Mouse (Mus musculus) embryonic facial prominence, embryonic 11.5 days (tissue): ENCODE data around the gene Prlh. TPM values are rescaled to one million over a fixed set of nuclear protein-coding genes. Genes with fewer than 3 reads are reported as not detected.

Experiments used
- ATAC-seq: fragments of 200-750 bp; cut with Nextera tagmentation; replicated peaks from 2 replicates; pipeline ENCODE4 v1.8.0; 2017; ENCODE audit warnings: low read depth; ENCODE audit not compliant: insufficient number of reproducible peaks, low FRiP score, low TSS enrichment
- DNase-seq: peaks from one replicate; pipeline ENCODE4 v3.0.0-alpha.2; 2015; ENCODE audit warnings: low spot score
- H3K27ac ChIP-seq: fragments of 300-500 bp; sonication (generic); replicated peaks from 2 replicates; pipeline ENCODE4 v1.5.1; 2014; ENCODE audit warnings: mild to moderate bottlenecking, low read depth, low read length, control low read depth
- H3K27me3 ChIP-seq: fragments of 300-500 bp; sonication (generic); 2 replicates; pipeline ENCODE4 v1.6.1; 2014; ENCODE audit warnings: mild to moderate bottlenecking, low read length, moderate library complexity, mixed read lengths; ENCODE audit not compliant: control insufficient read depth, insufficient read depth
- H3K36me3 ChIP-seq: fragments of 300-500 bp; sonication (generic); replicated peaks from 2 replicates; pipeline ENCODE4 v1.6.1; 2014; ENCODE audit warnings: low read depth, mild to moderate bottlenecking, low read length, moderate library complexity, mixed read lengths; ENCODE audit not compliant: control insufficient read depth, insufficient read depth
- H3K4me1 ChIP-seq: fragments of 300-500 bp; sonication (generic); 2 replicates; pipeline ENCODE4 v1.6.1; 2014; ENCODE audit warnings: low read length, mixed read lengths; ENCODE audit not compliant: control insufficient read depth, insufficient read depth
- H3K4me2 ChIP-seq: fragments of 300-500 bp; sonication (generic); 2 replicates; pipeline ENCODE4 v1.6.1; 2014; ENCODE audit warnings: low read depth, mild to moderate bottlenecking, control low read depth, low read length, moderate library complexity
- H3K4me3 ChIP-seq: fragments of 300-500 bp; sonication (generic); 2 replicates; pipeline ENCODE4 v1.5.1; 2014; ENCODE audit warnings: low read depth, low read length, control low read depth
- H3K9ac ChIP-seq: fragments of 300-500 bp; sonication (generic); replicated peaks from 2 replicates; pipeline ENCODE4 v1.6.1; 2014; ENCODE audit warnings: mild to moderate bottlenecking, control low read depth, low read length
- H3K9me3 ChIP-seq: fragments of 300-500 bp; sonication (generic); replicated peaks from 2 replicates; pipeline ENCODE4 v1.6.1; 2016; ENCODE audit warnings: mild to moderate bottlenecking, low read length, inconsistent platforms, mixed read lengths; ENCODE audit not compliant: control insufficient read depth
- WGBS: fragments of 180-500 bp; shearing (Covaris S2); extraction: QIAGEN DNeasy Blood & Tissue Kit; methylation state at CpG from one replicate; pipeline ENCODE4 v1.1.7; 2014; 5-methylcytosine and 5-hydroxymethylcytosine counted together
- polyA plus RNA-seq: library from polyadenylated mRNA; unstranded; fragments of >200 nt; fragmentation: Nextera tagmentation; extraction: Ambion mirVana; gene quantifications from 2 replicates; pipeline ENCODE4 v1.2.1, GENCODE M21; 2014

Gene Prlh
- polyA plus RNA-seq, 1 experiment from 2014 or later = not detected

GRCm38 (mm10) chr1:90914948-90915569 is 37.8 kb upstream of the Prlh start, which contains the start of gene Mlph:
Gene Mlph (plus strand): TSS chr1:90915085.
- Histone ChIP-seq H3K4me2 (peak within 1 kb of the TSS; percentile 27), H3K36me3 (no peaks in the 10 kb centered on the region), H3K27me3 (no peaks in the 10 kb centered on the region), H3K9me3 (no peaks in the 10 kb centered on the region; the same call in 1 of the 2 replicates), H3K4me3 (no peak within 1 kb of the TSS), H3K9ac (peak within 1 kb of the TSS; percentile 15), H3K27ac (no peak within 1 kb of the TSS), H3K4me1 (no peaks in the 10 kb centered on the region)
- DNase-seq (peak; percentile 33), ATAC-seq (no peak)
- WGBS = 11% methylated on average over 18 of the region's 18 CpGs

GRCm38 (mm10) chr1:90917509-90917908 is 35.4 kb upstream of the Prlh start:
- WGBS = 43% methylated on average over 6 of the region's 6 CpGs
- no peak overlapping the region for H3K27ac ChIP-seq
- H3K4me1 ChIP-seq = no peaks in the 10 kb centered on the region
- H3K36me3 ChIP-seq = no peaks in the 10 kb centered on the region
- DNase-seq (no peak), ATAC-seq (no peak)
- no peak overlapping the region for H3K4me3 ChIP-seq
- no peak overlapping the region for H3K9ac ChIP-seq
- no peaks in the 10 kb centered on the region; the same call in 1 of the 2 replicates for H3K9me3 ChIP-seq
- no peaks in the 10 kb centered on the region for H3K27me3 ChIP-seq
- H3K4me2 ChIP-seq = no peak overlapping the region

- Histone ChIP-seq H3K36me3 (no peaks in the 10 kb centered on the region), H3K27me3 (no peaks in the 10 kb centered on the region), H3K27ac (no peak overlapping the region), H3K4me1 (no peaks in the 10 kb centered on the region), H3K9ac (no peak overlapping the region), H3K9me3 (no peaks in the 10 kb centered on the region; the same call in 1 of the 2 replicates), H3K4me3 (no peak overlapping the region), H3K4me2 (no peak overlapping the region)
- ATAC-seq (no peak), DNase-seq (no peak)
- 84% methylated on average over 9 of the region's 9 CpGs for WGBS
Measured at GRCm38 (mm10) chr1:90921687-90922086, 31.2 kb upstream of the Prlh start.

- H3K27ac ChIP-seq = no peak overlapping the region
- H3K36me3 ChIP-seq = no peaks in the 10 kb centered on the region
- no peak overlapping the region for H3K4me3 ChIP-seq
- H3K9ac ChIP-seq = no peak overlapping the region
- DNase-seq (no peak), ATAC-seq (no peak)
- 96% methylated on average over 4 of the region's 4 CpGs for WGBS
- H3K27me3 ChIP-seq = peaks cover 5% of the 10 kb centered on the region
- no peaks in the 10 kb centered on the region for H3K9me3 ChIP-seq
- H3K4me1 ChIP-seq = no peaks in the 10 kb centered on the region; the same call in 1 of the 2 replicates
- H3K4me2 ChIP-seq = no peak overlapping the region
Measured at GRCm38 (mm10) chr1:90926030-90926429, 26.9 kb upstream of the Prlh start.

- peaks cover 5% of the 10 kb centered on the region for H3K27me3 ChIP-seq
- no peaks in the 10 kb centered on the region; the same call in 1 of the 2 replicates for H3K4me1 ChIP-seq
- H3K36me3 ChIP-seq = no peaks in the 10 kb centered on the region
- H3K9me3 ChIP-seq = no peaks in the 10 kb centered on the region
- H3K4me2 ChIP-seq = no peak overlapping the region
- H3K4me3 ChIP-seq = no peak overlapping the region
- no peak overlapping the region for H3K27ac ChIP-seq
- ATAC-seq (no peak), DNase-seq (peak; percentile 14)
- H3K9ac ChIP-seq = no peak overlapping the region
- WGBS = 45% methylated on average over 15 of the region's 15 CpGs
Measured at GRCm38 (mm10) chr1:90927308-90927707, 25.6 kb upstream of the Prlh start.

GRCm38 (mm10) chr1:90927929-90928574 is 24.9 kb upstream of the Prlh start:
- peak overlapping the region; percentile 50 for H3K9ac ChIP-seq
- H3K36me3 ChIP-seq = no peaks in the 10 kb centered on the region
- DNase-seq (peak; percentile 22), ATAC-seq (no peak; the same call in 1 of the 2 replicates)
- H3K4me3 ChIP-seq = peak overlapping the region; percentile 27
- 3% methylated on average over 23 of the region's 23 CpGs for WGBS
- H3K4me1 ChIP-seq = no peaks in the 10 kb centered on the region; the same call in 1 of the 2 replicates
- H3K4me2 ChIP-seq = peak overlapping the region; percentile 73
- no peaks in the 10 kb centered on the region for H3K9me3 ChIP-seq
- peaks cover 5% of the 10 kb centered on the region for H3K27me3 ChIP-seq
- no peak overlapping the region for H3K27ac ChIP-seq

- no peak overlapping the region for H3K4me3 ChIP-seq
- no peaks in the 10 kb centered on the region for H3K9me3 ChIP-seq
- ATAC-seq (peak; percentile 75), DNase-seq (peak; percentile 90)
- no peaks in the 10 kb centered on the region for H3K36me3 ChIP-seq
- peak overlapping the region; percentile 73 for H3K4me2 ChIP-seq
- H3K9ac ChIP-seq = no peak overlapping the region
- 5% methylated on average over 6 of the region's 6 CpGs for WGBS
- no peak overlapping the region for H3K27ac ChIP-seq
- no peaks in the 10 kb centered on the region; the same call in 1 of the 2 replicates for H3K4me1 ChIP-seq
- H3K27me3 ChIP-seq = peaks cover 5% of the 10 kb centered on the region
Measured at GRCm38 (mm10) chr1:90928575-90928934, 24.4 kb upstream of the Prlh start.

- H3K27ac ChIP-seq = no peak overlapping the region
- DNase-seq = no peak
- no peak overlapping the region for H3K9ac ChIP-seq
- WGBS = 74% methylated on average over 5 of the region's 5 CpGs
- no peak overlapping the region for H3K4me3 ChIP-seq
- H3K4me2 ChIP-seq = no peak overlapping the region
- no peaks in the 10 kb centered on the region for H3K36me3 ChIP-seq
- H3K4me1 ChIP-seq = no peaks in the 10 kb centered on the region; the same call in 1 of the 2 replicates
- no peaks in the 10 kb centered on the region for H3K9me3 ChIP-seq
- ATAC-seq = no peak
- peaks cover 2% of the 10 kb centered on the region for H3K27me3 ChIP-seq
Measured at GRCm38 (mm10) chr1:90933001-90933400, 19.9 kb upstream of the Prlh start.
